Mouse (Mus musculus) kidney, adult 8-10 months (tissue): ENCODE results near the gene Zfp28.
"Not testable (repeated sequence)": the region's sequence is repeated elsewhere in the genome, so short reads cannot be mapped to it uniquely, and the experiment has no call there.

Experiments
- DNase-seq, 2 experiments: peaks; one replicate each; pipeline ENCODE4 v3.0.0; 2022

The Zfp28 gene

GRCm38 (mm10) chr7:6383044-6383455, at the start of gene Zfp28:
TSS of gene Zfp28 (plus strand) at chr7:6383295.
- peak; percentile 94 to 95 for DNase-seq

GRCm38 (mm10) chr7:6339865-6340264, 43.2 kb upstream of the Zfp28 start:
- DNase-seq = no peak

- peak; percentile 38 to 51 for DNase-seq
These were observed 39.5 kb upstream of the Zfp28 start, which contains the start of gene Gm3854 for GRCm38 (mm10) chr7:6343501-6344071. TSS of gene Gm3854 (plus strand) at chr7:6343759.

- DNase-seq = no peak
These were observed 39.0 kb upstream of the Zfp28 start for GRCm38 (mm10) chr7:6344124-6344523.

DNA sequence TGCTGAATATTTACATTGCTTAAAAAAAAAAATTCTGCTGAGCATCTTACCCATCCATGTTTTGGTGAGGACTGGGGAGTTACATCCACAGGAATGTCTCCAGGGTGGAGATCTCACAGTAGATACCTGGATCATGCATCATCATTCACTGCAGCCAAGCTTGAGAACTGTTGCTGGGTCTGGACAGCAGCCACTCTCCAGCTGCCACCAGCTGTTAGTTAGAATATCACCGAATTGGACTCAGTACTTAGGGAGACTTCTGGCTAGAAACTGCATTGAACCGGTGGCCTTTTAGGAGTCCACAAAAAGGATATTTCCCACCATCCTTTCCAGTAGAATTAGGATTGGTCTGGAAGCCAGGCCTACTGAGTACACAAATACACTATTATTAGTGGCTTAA, 25.0 kb upstream of the Zfp28 start:
- no peak for DNase-seq

DNA sequence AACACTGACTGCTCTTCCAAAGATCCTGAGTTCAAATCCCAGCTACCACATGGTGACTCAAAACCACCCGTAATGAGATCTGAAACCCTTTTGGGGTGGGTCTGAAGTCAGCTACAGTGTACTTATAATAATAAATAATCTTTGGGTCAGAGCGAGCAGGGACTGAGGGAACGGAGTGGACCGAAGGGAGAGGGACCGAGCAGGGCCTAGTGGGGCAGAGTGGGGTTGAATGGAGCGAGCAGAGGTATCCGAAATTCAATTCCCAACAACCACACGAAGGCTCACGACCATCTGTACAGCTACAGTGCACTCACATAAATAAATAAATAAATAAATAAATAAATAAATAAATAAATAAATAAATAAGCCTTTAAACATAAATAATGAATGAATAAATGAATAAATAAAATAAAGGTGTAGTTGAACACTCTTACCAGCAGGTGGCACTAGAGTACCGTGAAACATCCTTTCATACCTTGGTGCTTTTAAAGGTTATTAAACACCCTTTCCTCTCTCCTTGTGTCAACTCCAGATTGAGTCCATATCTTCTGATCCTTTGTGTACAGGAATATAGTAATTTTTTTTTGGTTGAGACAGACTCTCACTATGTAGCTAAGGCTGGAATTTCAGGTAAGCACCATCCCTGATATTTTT, 24.0 kb upstream of the Zfp28 start:
- DNase-seq = no peak

DNA sequence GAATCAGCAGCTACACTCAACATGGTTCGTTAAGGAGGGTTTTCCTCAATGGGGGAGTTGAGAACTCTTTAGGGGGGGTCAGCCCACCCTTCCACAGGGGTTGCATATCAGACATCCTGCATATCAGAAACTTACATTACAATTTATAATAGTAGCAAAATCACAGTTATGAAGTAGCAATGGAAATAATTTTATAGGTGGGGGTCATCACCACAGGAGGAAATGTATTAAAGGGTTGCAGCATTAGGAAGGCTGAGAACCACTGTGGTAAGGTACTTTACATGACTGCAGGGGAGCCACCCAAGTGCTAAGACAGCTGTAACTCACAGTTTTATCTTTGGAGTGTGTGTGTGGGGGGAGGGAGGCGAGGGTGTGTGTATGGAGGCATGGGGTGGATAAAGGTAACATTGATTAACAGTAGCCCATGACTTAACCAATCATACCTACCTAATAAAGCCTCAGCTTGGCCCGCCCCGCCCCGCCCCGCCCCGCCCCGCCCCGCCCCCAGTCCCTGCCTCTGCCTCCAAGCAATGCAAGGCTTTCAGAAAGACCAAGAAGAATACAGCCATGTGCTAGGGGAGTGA, 22.5 kb upstream of the Zfp28 start:
- DNase-seq = no peak

DNA sequence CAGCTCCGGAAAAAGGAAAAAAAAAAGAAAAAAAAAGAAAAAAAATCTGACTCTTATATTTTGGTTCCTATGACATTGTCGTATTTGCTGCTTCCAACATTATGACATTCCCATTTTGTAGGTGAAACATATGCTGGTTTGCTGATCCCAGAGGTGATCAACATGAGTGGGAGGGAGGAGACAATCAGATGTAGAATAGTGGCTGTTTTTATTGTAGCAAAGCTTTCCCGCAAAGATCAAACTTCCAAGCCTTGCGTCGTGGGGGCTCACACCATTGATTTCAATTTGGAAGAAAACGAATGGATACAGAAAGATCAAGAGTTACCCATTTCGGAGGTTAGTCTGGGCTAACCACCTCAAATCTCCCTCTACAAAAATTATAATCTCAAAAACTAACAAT, 21.3 kb upstream of the Zfp28 start:
- no peak for DNase-seq

DNA sequence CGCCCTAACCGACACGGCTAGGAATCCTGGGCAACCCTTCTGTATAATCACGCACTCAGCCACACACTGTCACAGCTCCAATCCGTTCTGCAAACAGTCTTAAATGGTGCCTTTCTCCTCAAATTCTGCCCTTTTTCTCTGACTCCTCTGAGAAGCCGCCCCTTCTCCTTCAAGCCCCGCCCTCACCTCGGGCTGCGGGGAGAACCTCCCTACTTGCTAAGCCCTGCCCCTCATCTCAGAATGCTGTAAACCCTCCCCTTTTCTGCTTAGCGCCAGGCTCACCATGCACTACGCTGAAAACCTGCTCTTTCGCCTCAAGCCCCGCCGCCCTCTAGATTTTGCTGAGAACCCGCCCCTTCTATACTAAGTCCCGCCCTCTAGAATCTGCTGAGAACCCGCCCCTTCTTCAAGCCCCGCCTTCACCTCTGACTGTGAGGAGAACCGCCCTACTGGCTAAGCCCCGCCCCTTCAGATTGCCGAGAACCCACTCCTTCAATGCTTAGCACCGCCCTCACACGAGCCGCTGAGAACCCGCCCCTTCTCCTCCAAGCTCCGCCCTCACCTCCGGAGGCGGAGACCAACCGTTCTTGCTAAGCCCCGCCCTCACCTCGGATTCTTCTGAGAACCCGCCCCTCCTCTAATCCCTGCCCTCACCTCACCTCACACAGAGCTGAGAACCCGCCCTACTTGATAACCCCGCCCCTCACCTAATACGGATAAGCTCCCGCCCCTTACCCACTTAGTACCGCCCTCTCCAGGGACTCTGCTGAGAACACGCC, 20.6 kb upstream of the Zfp28 start:
- DNase-seq = peak; percentile 99

GRCm38 (mm10) chr7:6363047-6363488, 20.0 kb upstream of the Zfp28 start, which contains the start of gene Zfp78:
TSS of gene Zfp78 (plus strand) at chr7:6363280.
- DNase-seq = no peak

GRCm38 (mm10) chr7:6364761-6365160, 18.3 kb upstream of the Zfp28 start:
- no peak for DNase-seq

DNA sequence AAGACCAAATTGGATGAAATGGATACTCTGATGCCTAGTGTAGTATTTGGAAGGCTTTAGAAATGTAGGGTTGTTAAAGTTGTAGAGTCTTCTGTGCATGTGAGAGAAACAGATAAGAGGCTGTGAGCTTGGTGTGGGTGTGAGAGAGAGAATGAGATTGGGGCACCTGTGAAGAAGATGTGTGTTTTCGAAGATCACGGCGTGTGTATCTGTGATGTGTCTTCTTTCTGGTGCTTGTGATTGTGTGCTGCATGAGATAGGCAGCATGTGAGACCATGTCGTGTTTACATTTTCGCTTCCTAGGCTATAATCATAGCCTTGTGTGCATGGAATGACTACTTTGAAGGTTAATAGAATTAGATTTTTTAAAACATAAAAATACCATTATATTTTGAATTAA, 15.9 kb upstream of the Zfp28 start:
- DNase-seq = no peak

DNA sequence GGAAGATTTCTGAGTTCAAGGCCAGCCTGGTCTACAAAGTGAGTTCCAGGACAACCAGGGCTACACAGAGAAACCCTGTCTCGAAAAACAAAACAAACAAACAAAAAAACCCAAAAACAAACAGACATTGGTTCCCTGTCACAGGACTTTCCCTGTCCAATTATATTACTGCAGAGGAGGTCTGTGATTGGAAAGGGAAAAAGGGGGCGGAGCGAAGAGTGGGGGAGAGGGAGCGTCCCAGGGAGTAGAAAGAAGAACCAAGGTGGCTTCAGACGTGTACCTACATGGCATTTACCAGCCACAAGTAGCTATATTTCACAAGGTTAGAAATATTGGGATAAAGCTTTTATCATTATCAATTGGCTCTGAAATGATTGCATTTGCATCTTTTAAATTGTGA, 14.9 kb upstream of the Zfp28 start:
- DNase-seq = not testable (repeated sequence)

GRCm38 (mm10) chr7:6369460-6369859, 13.6 kb upstream of the Zfp28 start:
- no peak for DNase-seq

- no peak for DNase-seq
These were observed 10.1 kb upstream of the Zfp28 start for GRCm38 (mm10) chr7:6372993-6373392.

DNA sequence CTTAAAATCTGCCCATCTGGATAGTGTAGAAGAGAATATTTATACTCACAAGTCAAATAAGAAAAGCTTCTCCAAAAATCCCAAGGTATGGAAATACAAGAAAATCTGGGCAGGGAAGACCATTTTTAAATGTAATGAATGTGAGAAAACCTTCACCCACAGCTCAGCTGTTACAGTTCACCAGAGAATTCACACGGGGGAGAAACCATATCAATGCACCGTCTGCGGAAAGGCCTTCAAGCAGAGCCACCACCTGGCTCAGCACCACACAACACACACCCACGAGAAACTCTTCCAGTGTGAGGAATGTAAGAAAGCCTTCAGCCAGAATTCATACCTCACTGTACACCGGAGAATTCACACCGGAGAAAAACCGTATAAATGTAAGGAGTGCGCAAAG, 4.7 kb upstream of the Zfp28 start:
- DNase-seq = no peak

GRCm38 (mm10) chr7:6381431-6381830, 1.7 kb upstream of the Zfp28 start:
- DNase-seq = no peak

- no peak for DNase-seq
These were observed 916 bp downstream of the Zfp28 start for GRCm38 (mm10) chr7:6384011-6384410.

DNA sequence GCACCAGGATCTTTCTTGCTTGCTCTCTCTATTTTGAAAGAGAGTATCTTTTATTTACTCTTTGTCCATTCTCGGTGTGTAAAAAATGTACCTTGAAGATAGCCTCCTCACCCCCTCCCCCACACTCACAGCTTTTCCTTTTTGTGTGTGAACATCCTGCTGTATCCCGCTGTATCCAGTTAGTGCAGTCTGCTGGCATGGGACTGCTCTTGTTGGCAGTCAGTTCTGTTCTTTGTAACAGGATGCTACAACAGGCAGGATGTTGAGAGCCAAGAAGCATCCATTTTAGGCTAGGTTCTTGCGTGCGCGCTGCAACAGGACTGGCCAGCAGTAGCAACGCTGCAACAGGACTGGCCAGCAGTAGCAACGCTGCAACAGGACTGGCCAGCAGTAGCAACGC, 3.9 kb downstream of the Zfp28 start:
- DNase-seq = no peak

- no peak for DNase-seq
These were observed 5.9 kb downstream of the Zfp28 start for GRCm38 (mm10) chr7:6388971-6389370.

- DNase-seq = no peak
These were observed 6.4 kb downstream of the Zfp28 start for GRCm38 (mm10) chr7:6389449-6389848.

DNA sequence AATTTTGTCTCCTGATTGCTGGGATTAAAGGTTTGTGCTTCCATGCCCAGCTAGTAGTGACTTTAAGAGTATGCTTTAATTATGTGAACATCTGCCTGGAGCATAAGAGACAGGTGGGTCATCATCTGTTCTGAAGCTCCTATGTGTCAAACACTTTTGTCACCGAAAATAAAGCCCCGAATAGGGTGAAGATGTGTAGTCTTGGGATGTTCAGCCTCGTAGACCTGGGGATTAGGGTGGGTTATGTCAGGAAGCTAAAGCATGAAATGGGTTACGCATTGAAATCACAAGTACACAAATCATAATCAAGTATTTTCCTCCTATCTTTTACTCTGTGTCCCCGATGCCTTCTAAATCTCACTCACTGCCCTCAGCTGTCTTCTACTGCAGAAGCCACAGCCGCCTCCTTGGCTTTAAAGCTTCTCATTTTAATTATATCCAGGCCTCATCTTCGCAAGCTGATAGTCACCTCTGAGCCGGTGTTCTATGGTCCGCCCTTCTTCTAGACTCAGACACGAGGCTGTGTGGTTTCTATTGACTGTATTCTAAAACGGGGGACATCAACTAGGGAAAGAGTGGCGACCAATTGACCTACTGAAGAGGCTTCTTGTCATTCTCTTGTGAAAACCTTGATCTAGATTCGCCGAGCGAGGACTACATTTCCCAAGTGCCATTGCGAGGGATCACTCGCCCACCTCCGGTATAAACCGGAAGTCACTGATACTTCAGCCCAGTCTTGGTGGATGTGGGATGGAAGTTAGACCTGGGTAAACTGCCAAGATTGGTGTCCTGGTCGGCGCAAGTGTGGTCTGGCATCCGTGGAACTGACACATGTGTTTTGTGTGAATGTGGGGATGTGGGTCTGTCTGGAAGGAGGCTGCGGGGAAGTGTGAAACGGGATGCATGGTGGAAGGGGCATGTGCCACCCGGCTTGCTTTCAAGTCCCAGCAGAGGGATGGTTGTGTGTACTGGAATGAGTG, 15.2 kb downstream of the Zfp28 start, which contains the start of gene Smim17:
TSS of gene Smim17 (plus strand) at position 720 of the 980 bp plus-strand sequence.
- peak in 1 of 2 experiments; percentile 37 for DNase-seq
